In genomic region chr2:93068942-93069341, GRCm38 (mm10) we compare ENCODE assay signal across 8 mouse cellular contexts. TPM values are rescaled to one million over a fixed set of nuclear protein-coding genes. Genes with fewer than 3 reads are reported as not detected.
DNase-seq lines count a peak whose midpoint lies in the region.

No protein-coding gene starts in this region.

- intact Hi-C loops in heart, postnatal 14 days (cut with DNase I): loop anchor here (1.0 to 5.0 kb wide), 3 partner anchors 129 to 403 kb away; no protein-coding TSS in a partner anchor
- intact Hi-C loops in heart, postnatal 25 days (cut with DNase I): loop anchor here (1.0 to 5.0 kb wide), 4 partner anchors 119 to 403 kb away; partner anchors contain the start of gene Tspan18

- peak; percentile 37 to 56 for DNase-seq in heart, postnatal 14 days
- DNase-seq in heart, postnatal 25 days (ENCODE audit: low spot score): no peak
- peak; percentile 48 for DNase-seq in 416B (ENCODE audit: low read depth)
- peak; percentile 29 for DNase-seq in Muller cell, postnatal 12 days (ENCODE audit: inconsistent ontology term)
- peak; percentile 73 for DNase-seq in embryo, embryonic 10.5 days (ENCODE audit: low spot score)
- DNase-seq in lung, postnatal 14 days: peak; percentile 36
- DNase-seq in thymus, postnatal 25 days: peak; percentile 66
- no peak for DNase-seq in left cerebral cortex, adult 11 months (ENCODE audit: low spot score)

RNA-seq across cellular contexts. Expression of gene Prdm11, which starts 23.0 kb away (rescaled TPM):
- 10 to 100 TPM; 19.4 to 20.5 TPM for total RNA-seq in heart, postnatal 14 days (2021)
- total RNA-seq in heart, postnatal 25 days (2021): 10 to 100 TPM in 1 of 2 experiments, 1 to 10 TPM in 1; 9.5 to 10.3 TPM

Comparison
In these comparisons a context has a peak if more than half of its experiments do, and no peak if none do; other contexts are left out.
1. DNase-seq: peak in heart, postnatal 14 days (2 of 2), 416B (single experiment), Muller cell, postnatal 12 days (single experiment), embryo, embryonic 10.5 days (single experiment), lung, postnatal 14 days (single experiment) and thymus, postnatal 25 days (single experiment); none in heart, postnatal 25 days (single experiment) and left cerebral cortex, adult 11 months (single experiment).